In the genomic region with DNA sequence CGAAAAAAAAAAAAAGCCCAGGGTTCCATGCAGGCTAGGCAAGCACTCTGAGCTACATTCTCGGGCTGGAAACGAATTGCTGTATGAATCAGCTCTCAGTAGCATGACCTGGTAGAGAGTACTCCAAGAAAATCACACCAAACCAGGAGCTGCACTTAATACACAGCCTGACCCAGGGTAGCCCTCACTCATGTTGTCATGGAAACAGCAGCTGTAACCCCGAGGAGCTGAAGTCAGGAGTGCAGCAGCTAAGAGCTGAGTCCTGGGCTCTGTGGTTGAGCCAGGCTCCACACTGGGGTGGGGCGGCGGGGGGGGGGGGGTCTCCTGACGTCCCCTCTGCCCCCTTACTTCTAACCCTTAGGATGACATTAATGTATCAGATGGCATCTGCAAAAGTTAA, we compare ENCODE assay signal across 22 mouse cellular contexts. TPM values are rescaled to one million over a fixed set of nuclear protein-coding genes. Genes with fewer than 3 reads are reported as not detected.
DNase-seq lines count a peak whose midpoint lies in the region; ATAC-seq and TF ChIP-seq lines count a peak whose summit lies in the region.
"Had no signal": no experiment of that assay in that cellular context is flagged by ENCODE, and none has a peak within 500 bp of the region (broad histone marks: within the 10 kb centered on the region; RNA-seq: fewer than 3 reads in every experiment).

No protein-coding gene starts in this region.

- H3K27ac ChIP-seq in hindbrain, embryonic 12.5 days: no peak overlapping the region
- H3K27ac ChIP-seq in hindbrain, embryonic 14.5 days: no peak overlapping the region
- no peak overlapping the region for H3K27ac ChIP-seq in midbrain, embryonic 11.5 days (ENCODE audit: low read depth, low read length)
- H3K27ac ChIP-seq in midbrain, postnatal 0 days (ENCODE audit: low read depth, low read length): no peak overlapping the region
- H3K27ac ChIP-seq in midbrain, embryonic 16.5 days (ENCODE audit: low read length): no peak overlapping the region
- H3K27ac ChIP-seq: gastrocnemius, adult 2 months; kidney, embryonic 15.5 days; limb, embryonic 12.5 days; neural tube, embryonic 12.5 days had no signal

- 54% methylated on average over 6 of the region's 7 CpGs for WGBS in hindbrain, embryonic 12.5 days
- 56% methylated on average over 7 of the region's 7 CpGs for WGBS in hindbrain, embryonic 14.5 days
- WGBS in midbrain, embryonic 11.5 days: 65% methylated on average over 7 of the region's 7 CpGs
- WGBS in midbrain, postnatal 0 days: 55% methylated on average over 7 of the region's 7 CpGs
- WGBS in midbrain, embryonic 16.5 days: 58% methylated on average over 7 of the region's 7 CpGs

- TF ChIP-seq CTCF in midbrain, postnatal 0 days (IDR thresholded peaks at IDR 0.05): no peak

- H3K4me2 ChIP-seq in hindbrain, embryonic 12.5 days (replicated peaks): no peak overlapping the region
- no peak overlapping the region for H3K4me2 ChIP-seq in hindbrain, embryonic 14.5 days (replicated peaks)
- no peak overlapping the region for H3K4me2 ChIP-seq in midbrain, embryonic 11.5 days
- H3K4me2 ChIP-seq in midbrain, postnatal 0 days (ENCODE audit: low read depth, low read length, poor library complexity, severe bottlenecking): no peak overlapping the region
- H3K4me2 ChIP-seq in midbrain, embryonic 16.5 days (ENCODE audit: low read length): no peak overlapping the region
- H3K4me2 ChIP-seq: kidney, embryonic 15.5 days; limb, embryonic 12.5 days; liver, embryonic 11.5 days; neural tube, embryonic 12.5 days had no signal

- 0 out of 2 replicates have a peak, but pooled peaks have one; percentile 5 for ATAC-seq in hindbrain, embryonic 12.5 days (ENCODE audit: low FRiP score)
- ATAC-seq in hindbrain, embryonic 14.5 days (ENCODE audit: low FRiP score): no peak
- ATAC-seq in midbrain, embryonic 11.5 days (ENCODE audit: low FRiP score): 0 out of 2 replicates have a peak, but pooled peaks have one; percentile 55
- ATAC-seq in midbrain, postnatal 0 days (ENCODE audit: low FRiP score): no peak
- ATAC-seq in midbrain, embryonic 16.5 days: 0 out of 2 replicates have a peak, but pooled peaks have one; percentile 43
- no peak for ATAC-seq in inflammation-experienced regulatory T-cells, adult 6 months

- peaks cover 20% of the 10 kb centered on the region for H3K4me1 ChIP-seq in hindbrain, embryonic 12.5 days
- H3K4me1 ChIP-seq in hindbrain, embryonic 14.5 days (replicated peaks; ENCODE audit: control insufficient read depth, insufficient read depth, low read length): peaks cover 16% of the 10 kb centered on the region
- peaks cover 5% of the 10 kb centered on the region for H3K4me1 ChIP-seq in midbrain, embryonic 11.5 days (ENCODE audit: control insufficient read depth, insufficient read depth, low read length)
- H3K4me1 ChIP-seq in midbrain, postnatal 0 days (ENCODE audit: insufficient read depth, low read length): no peaks in the 10 kb centered on the region
- H3K4me1 ChIP-seq in midbrain, embryonic 16.5 days (ENCODE audit: control insufficient read depth, insufficient read depth, low read length): peaks cover 7% of the 10 kb centered on the region

- no peak overlapping the region for H3K9ac ChIP-seq in hindbrain, embryonic 12.5 days
- no peak overlapping the region for H3K9ac ChIP-seq in hindbrain, embryonic 14.5 days
- no peak overlapping the region; the same call in 1 of the 2 replicates for H3K9ac ChIP-seq in midbrain, embryonic 11.5 days (ENCODE audit: low read length)
- H3K9ac ChIP-seq in midbrain, postnatal 0 days (replicated peaks; ENCODE audit: low read length, poor library complexity, severe bottlenecking): no peak overlapping the region
- H3K9ac ChIP-seq in midbrain, embryonic 16.5 days (ENCODE audit: low read depth, low read length): no peak overlapping the region
- H3K9ac ChIP-seq: kidney, embryonic 15.5 days; limb, embryonic 12.5 days; neural tube, embryonic 12.5 days had no signal

- no peak for DNase-seq in hindbrain, embryonic 14.5 days (ENCODE audit: low spot score)
- no peak for DNase-seq in midbrain, embryonic 11.5 days (ENCODE audit: low spot score, missing footprints)
- DNase-seq in midbrain, postnatal 0 days (ENCODE audit: low spot score): no peak
- DNase-seq in R1 (ENCODE audit: low read depth, low spot score): peak; percentile 65
- DNase-seq: adrenal gland, postnatal 25 days; B cell, adult 2 months; cerebellum, adult 9-10 months; gastrocnemius, adult 2 months; heart, postnatal 4 days; kidney, adult 11 months; kidney, postnatal 4 days; lung, adult 18-20 months; lung, postnatal 14 days had no signal

- peaks cover 9% of the 10 kb centered on the region for H3K36me3 ChIP-seq in hindbrain, embryonic 12.5 days
- H3K36me3 ChIP-seq in hindbrain, embryonic 14.5 days (replicated peaks; ENCODE audit: control insufficient read depth, insufficient read depth): no peaks in the 10 kb centered on the region; the same call in 1 of the 2 replicates
- H3K36me3 ChIP-seq in midbrain, embryonic 11.5 days (ENCODE audit: control insufficient read depth, insufficient read depth, low read length): peaks cover 4% of the 10 kb centered on the region; the same call in 1 of the 2 replicates
- no peaks in the 10 kb centered on the region for H3K36me3 ChIP-seq in midbrain, postnatal 0 days (ENCODE audit: insufficient read depth, low read length)
- H3K36me3 ChIP-seq in midbrain, embryonic 16.5 days (ENCODE audit: control insufficient read depth, insufficient read depth, low read length): no peaks in the 10 kb centered on the region

- H3K4me3 ChIP-seq in hindbrain, embryonic 12.5 days: no peak overlapping the region
- H3K4me3 ChIP-seq in hindbrain, embryonic 14.5 days (replicated peaks; ENCODE audit: low read length): no peak overlapping the region
- no peak overlapping the region for H3K4me3 ChIP-seq in midbrain, embryonic 11.5 days (ENCODE audit: low read depth, low read length)
- H3K4me3 ChIP-seq in midbrain, postnatal 0 days (ENCODE audit: low read depth, low read length): no peak overlapping the region
- H3K4me3 ChIP-seq in midbrain, embryonic 16.5 days (ENCODE audit: low read depth, low read length): no peak overlapping the region
- H3K4me3 ChIP-seq: gastrocnemius, adult 2 months; kidney, embryonic 15.5 days; limb, embryonic 12.5 days; neural tube, embryonic 12.5 days had no signal

- no peaks in the 10 kb centered on the region for H3K27me3 ChIP-seq in hindbrain, embryonic 12.5 days
- H3K27me3 ChIP-seq in hindbrain, embryonic 14.5 days (ENCODE audit: control insufficient read depth, insufficient read depth, low read length): no peaks in the 10 kb centered on the region
- H3K27me3 ChIP-seq in midbrain, embryonic 11.5 days (ENCODE audit: control insufficient read depth, insufficient read depth, low read length): no peaks in the 10 kb centered on the region
- H3K27me3 ChIP-seq in midbrain, postnatal 0 days (ENCODE audit: insufficient read depth, low read length): no peaks in the 10 kb centered on the region
- no peaks in the 10 kb centered on the region for H3K27me3 ChIP-seq in midbrain, embryonic 16.5 days (ENCODE audit: control insufficient read depth, insufficient read depth, low read depth, low read length)
- H3K27me3 ChIP-seq: CH12.LX; kidney, embryonic 15.5 days; limb, embryonic 12.5 days; neural tube, embryonic 12.5 days had no signal

- no peaks in the 10 kb centered on the region for H3K9me3 ChIP-seq in hindbrain, embryonic 12.5 days (replicated peaks)
- no peaks in the 10 kb centered on the region for H3K9me3 ChIP-seq in hindbrain, embryonic 14.5 days (ENCODE audit: control insufficient read depth, low read length)
- no peaks in the 10 kb centered on the region for H3K9me3 ChIP-seq in midbrain, embryonic 11.5 days (ENCODE audit: control insufficient read depth, low read length)
- no peaks in the 10 kb centered on the region for H3K9me3 ChIP-seq in midbrain, postnatal 0 days (ENCODE audit: low read length)
- no peaks in the 10 kb centered on the region for H3K9me3 ChIP-seq in midbrain, embryonic 16.5 days (replicated peaks; ENCODE audit: control insufficient read depth, low read length, poor library complexity, severe bottlenecking)
- H3K9me3 ChIP-seq: G1E; kidney, embryonic 15.5 days; limb, embryonic 12.5 days; neural tube, embryonic 12.5 days had no signal

RNA-seq across cellular contexts. Expression of a gene that starts 10.4 kb away (rescaled TPM):
- 17.3 and 18.2 TPM in 2 replicates for polyA plus RNA-seq in hindbrain, embryonic 12.5 days (2016; fragmentation: Nextera tagmentation; extraction: Ambion mirVana)
- 14.6 and 15.4 TPM in 2 replicates for polyA plus RNA-seq in hindbrain, embryonic 14.5 days (2014; fragmentation: Nextera tagmentation; extraction: Ambion mirVana)
- polyA plus RNA-seq in midbrain, embryonic 11.5 days (2014; fragmentation: Nextera tagmentation; extraction: Ambion mirVana): 8.2 and 8.8 TPM in 2 replicates
- 28.9 and 29.0 TPM in 2 replicates for total RNA-seq in midbrain, postnatal 0 days (2014; rRNA removed)
- 11.1 and 11.4 TPM in 2 replicates for polyA plus RNA-seq in midbrain, postnatal 0 days (2015; fragmentation: Nextera tagmentation; extraction: Ambion mirVana)
- 16.2 and 16.9 TPM in 2 replicates for polyA plus RNA-seq in midbrain, embryonic 16.5 days (2015; fragmentation: Nextera tagmentation; extraction: Ambion mirVana)
- polyA plus RNA-seq in inflammation-experienced regulatory T-cells, adult 6 months (2017; shearing (Covaris generic)): 1 to 10 TPM; 6.2 to 7.4 (median 6.8) TPM

RNA-seq across cellular contexts. Expression of a gene that starts 18.6 kb away (rescaled TPM):
- 5.7 and 7.2 TPM in 2 replicates for polyA plus RNA-seq in hindbrain, embryonic 12.5 days (2016; fragmentation: Nextera tagmentation; extraction: Ambion mirVana)
- 28.8 and 33.2 TPM in 2 replicates for polyA plus RNA-seq in hindbrain, embryonic 14.5 days (2014; fragmentation: Nextera tagmentation; extraction: Ambion mirVana)
- 1.9 and 2.0 TPM in 2 replicates for polyA plus RNA-seq in midbrain, embryonic 11.5 days (2014; fragmentation: Nextera tagmentation; extraction: Ambion mirVana)
- 7.5 and 13.4 TPM in 2 replicates for total RNA-seq in midbrain, postnatal 0 days (2014; rRNA removed)
- polyA plus RNA-seq in midbrain, postnatal 0 days (2015; fragmentation: Nextera tagmentation; extraction: Ambion mirVana): 7.1 and 8.2 TPM in 2 replicates
- 26.7 and 28.0 TPM in 2 replicates for polyA plus RNA-seq in midbrain, embryonic 16.5 days (2015; fragmentation: Nextera tagmentation; extraction: Ambion mirVana)
- polyA plus RNA-seq in inflammation-experienced regulatory T-cells, adult 6 months (2017; shearing (Covaris generic)): 1 to 10 TPM; 1.3 to 2.6 (median 2.6) TPM
- total RNA-seq: CH12.LX had no signal

RNA-seq across cellular contexts. Expression of a gene that starts 38.6 kb away (rescaled TPM):
- 12.7 and 16.1 TPM in 2 replicates for polyA plus RNA-seq in hindbrain, embryonic 12.5 days (2016; fragmentation: Nextera tagmentation; extraction: Ambion mirVana)
- polyA plus RNA-seq in hindbrain, embryonic 14.5 days (2014; fragmentation: Nextera tagmentation; extraction: Ambion mirVana): 62.1 and 73.6 TPM in 2 replicates
- 2.8 and 3.0 TPM in 2 replicates for polyA plus RNA-seq in midbrain, embryonic 11.5 days (2014; fragmentation: Nextera tagmentation; extraction: Ambion mirVana)
- 311 and 368 TPM in 2 replicates for total RNA-seq in midbrain, postnatal 0 days (2014; rRNA removed)
- polyA plus RNA-seq in midbrain, postnatal 0 days (2015; fragmentation: Nextera tagmentation; extraction: Ambion mirVana): 83.5 and 86.4 TPM in 2 replicates
- 52.8 and 57.7 TPM in 2 replicates for polyA plus RNA-seq in midbrain, embryonic 16.5 days (2015; fragmentation: Nextera tagmentation; extraction: Ambion mirVana)
- under 1 TPM in 2 of 3 experiments, not detected in 1; 0.21 to 0.33 TPM for polyA plus RNA-seq in inflammation-experienced regulatory T-cells, adult 6 months (2017; shearing (Covaris generic))

RNA-seq across cellular contexts. Expression of a gene that starts 42.9 kb away (rescaled TPM):
- 85.2 and 87.6 TPM in 2 replicates for polyA plus RNA-seq in hindbrain, embryonic 12.5 days (2016; fragmentation: Nextera tagmentation; extraction: Ambion mirVana)
- 72.9 and 74.7 TPM in 2 replicates for polyA plus RNA-seq in hindbrain, embryonic 14.5 days (2014; fragmentation: Nextera tagmentation; extraction: Ambion mirVana)
- polyA plus RNA-seq in midbrain, embryonic 11.5 days (2014; fragmentation: Nextera tagmentation; extraction: Ambion mirVana): 62.0 and 65.7 TPM in 2 replicates
- 77.2 and 90.1 TPM in 2 replicates for total RNA-seq in midbrain, postnatal 0 days (2014; rRNA removed)
- polyA plus RNA-seq in midbrain, postnatal 0 days (2015; fragmentation: Nextera tagmentation; extraction: Ambion mirVana): 88.9 and 94.6 TPM in 2 replicates
- polyA plus RNA-seq in midbrain, embryonic 16.5 days (2015; fragmentation: Nextera tagmentation; extraction: Ambion mirVana): 78.9 and 85.6 TPM in 2 replicates
- 100 to 1,000 TPM; 110 to 126 (median 112) TPM for polyA plus RNA-seq in inflammation-experienced regulatory T-cells, adult 6 months (2017; shearing (Covaris generic))

Comparison
In these comparisons a context has a peak if more than half of its experiments do, and no peak if none do; other contexts are left out.
1. ATAC-seq: peak in hindbrain, embryonic 12.5 days (single experiment), midbrain, embryonic 11.5 days (single experiment) and midbrain, embryonic 16.5 days (single experiment); none in hindbrain, embryonic 14.5 days (single experiment), midbrain, postnatal 0 days (single experiment) and inflammation-experienced regulatory T-cells, adult 6 months (single experiment).